Mouse (Mus musculus): ENCODE results near the gene Cbx7. TPM values are rescaled to one million over a fixed set of nuclear protein-coding genes. Genes with fewer than 3 reads are reported as not detected.

Gene Cbx7
- total and polyA plus RNA-seq, 3 experiments: 2.9 to 11.1 TPM; not detected in 1

DNA sequence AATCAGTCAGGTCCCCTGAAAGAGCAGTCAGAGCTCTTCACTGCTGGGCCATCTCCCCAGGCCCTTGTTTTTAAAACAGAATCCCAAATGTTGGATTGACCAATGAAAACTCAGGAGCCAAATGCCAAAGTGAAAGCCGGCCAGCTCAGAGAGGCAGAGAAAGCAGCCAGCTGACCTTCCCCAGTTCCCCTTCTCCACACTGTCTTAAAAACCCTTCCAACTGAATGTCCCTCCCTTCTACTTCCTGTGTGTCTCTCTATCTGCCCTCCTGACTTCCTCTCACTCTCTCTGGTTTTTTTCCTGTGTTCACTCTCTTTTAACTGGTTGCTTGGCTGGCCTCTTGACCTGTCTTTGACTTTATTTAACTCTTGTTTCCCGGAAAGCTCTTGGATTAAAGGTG is 96.9 kb downstream of the Cbx7 start (continued):
- TF ChIP-seq ZKSCAN1 (IDR thresholded peaks at IDR 0.05; ENCODE audit: low read depth, low read length): no peak
- TF ChIP-seq RAD21 (IDR thresholded peaks at IDR 0.05; ENCODE audit: low read depth, low read length): no peak
- peak; percentile 44; the same call in 1 of the 2 replicates for TF ChIP-seq GATA1 (IDR thresholded peaks at IDR 0.05; ENCODE audit: low read depth, low read length)
- TF ChIP-seq HCFC1 (IDR thresholded peaks at IDR 0.05; ENCODE audit: low read depth, low read length): peak; percentile 85
- TF ChIP-seq TCF12 (IDR thresholded peaks at IDR 0.05; ENCODE audit: low read depth, low read length): peak; percentile 72
- 0 out of 2 replicates have a peak, but pooled peaks have one; percentile 47 for TF ChIP-seq MYC (IDR thresholded peaks at IDR 0.05; ENCODE audit: low read depth, low read length)
- TF ChIP-seq MYB (IDR thresholded peaks at IDR 0.05; ENCODE audit: low read depth, low read length): no peak
- TF ChIP-seq USF1 (IDR thresholded peaks at IDR 0.05; ENCODE audit: low read depth, low read length): peak; percentile 39; the same call in 1 of the 2 replicates
- TF ChIP-seq SIN3A (IDR thresholded peaks at IDR 0.05; ENCODE audit: low read length): peak; percentile 73
- TF ChIP-seq POLR2AphosphoS2 (IDR thresholded peaks at IDR 0.05; ENCODE audit: low read length): peak; percentile 90; the same call in 1 of the 2 replicates
- 0 out of 2 replicates have a peak, but pooled peaks have one; percentile 32 for TF ChIP-seq ZNF384 (IDR thresholded peaks at IDR 0.05; ENCODE audit: low read depth, low read length)

DNA sequence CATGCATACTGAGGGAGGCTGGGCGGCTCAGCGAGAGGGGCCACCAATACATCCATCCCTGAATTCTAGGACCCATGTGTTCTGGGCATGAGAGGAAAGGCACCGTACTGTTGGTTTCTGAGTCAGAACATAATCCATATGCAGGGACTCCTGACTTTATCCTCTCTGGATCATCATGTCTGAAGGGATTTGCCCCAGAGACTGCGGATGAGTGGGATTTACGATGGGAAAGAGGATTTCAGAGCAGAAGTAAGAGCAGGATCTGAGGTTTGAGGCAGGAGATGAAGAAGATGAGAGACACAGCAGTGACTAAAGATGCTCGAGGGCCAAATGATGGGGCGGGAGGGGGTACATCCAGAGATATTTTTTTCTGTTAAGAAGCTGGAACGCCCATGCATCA is 97.4 kb downstream of the Cbx7 start:
- H3K27me3 ChIP-seq (ENCODE audit: control insufficient read depth in 1 of 2, insufficient read depth in 2 of 2, low read length in 2 of 2): no peaks in the 10 kb centered on the region
- no peaks in the 10 kb centered on the region; the same call in 1 of the 2 replicates for H3K79me2 ChIP-seq (ENCODE audit: control insufficient read depth, insufficient read depth, low read length, poor library complexity)
- no peaks in the 10 kb centered on the region for H3K9me3 ChIP-seq (replicated peaks; ENCODE audit: insufficient read depth, low read length)
- peaks cover 5 to 21% of the 10 kb centered on the region in 2 experiments for H3K4me1 ChIP-seq (ENCODE audit: control insufficient read depth in 1 of 2, insufficient read depth in 2 of 2, low read length in 2 of 2)
- peak overlapping the region; percentile 68 for H3K9ac ChIP-seq (ENCODE audit: control insufficient read depth, low read depth, low read length, poor library complexity, severe bottlenecking)
- H3K36me3 ChIP-seq (ENCODE audit: control insufficient read depth in 1 of 2, insufficient read depth in 2 of 2, low read length in 2 of 2): peaks cover 0 to 15% of the 10 kb centered on the region in 2 experiments; a peak in 2 of 4 replicates
- no peak for DNase-seq (ENCODE audit: low read depth, low spot score)
- TF ChIP-seq EP300 (IDR thresholded peaks at IDR 0.05; ENCODE audit: low read depth in 1 of 2, low read length in 2 of 2): no peak
- no peak for TF ChIP-seq NELFE (IDR thresholded peaks at IDR 0.05; ENCODE audit: low read depth, low read length)
- TF ChIP-seq RCOR1 (IDR thresholded peaks at IDR 0.05; ENCODE audit: low read depth, low read length): no peak
- no peak for TF ChIP-seq MXI1 (IDR thresholded peaks at IDR 0.05; ENCODE audit: low read depth, low read length)
- TF ChIP-seq MEF2A (IDR thresholded peaks at IDR 0.05; ENCODE audit: extremely low read depth, insufficient replicate concordance, low read depth, low read length, poor library complexity, severe bottlenecking): no peak
- no peak for TF ChIP-seq MAFK (IDR thresholded peaks at IDR 0.05; ENCODE audit: borderline replicate concordance, low read depth, low read length)
- TF ChIP-seq TAL1 (IDR thresholded peaks at IDR 0.05; ENCODE audit: low read length): no peak
- no peak for TF ChIP-seq GABPA (IDR thresholded peaks at IDR 0.05; ENCODE audit: low read depth, low read length)
- TF ChIP-seq POLR2A (IDR thresholded peaks at IDR 0.05; ENCODE audit: control insufficient read depth in 1 of 2, insufficient read depth in 1 of 2, low read depth in 1 of 2, low read length in 2 of 2, poor library complexity in 1 of 2): no peak
- no peak for TF ChIP-seq CHD2 (IDR thresholded peaks at IDR 0.05; ENCODE audit: low read length)
- no peak for TF ChIP-seq POLR2AphosphoS5 (IDR thresholded peaks at IDR 0.05; ENCODE audit: borderline replicate concordance, low read depth, low read length)
- no peak for TF ChIP-seq MAZ (IDR thresholded peaks at IDR 0.05; ENCODE audit: low read depth, low read length)
- TF ChIP-seq ZMIZ1 (IDR thresholded peaks at IDR 0.05; ENCODE audit: low read depth, low read length): no peak
- TF ChIP-seq RAD21 (IDR thresholded peaks at IDR 0.05; ENCODE audit: low read depth, low read length): no peak
- H3K4me3 ChIP-seq (ENCODE audit: control insufficient read depth in 1 of 2, insufficient read depth in 1 of 2, low read depth in 2 of 2, low read length in 2 of 2): peak overlapping the region; percentile 45 to 75
- H3K27ac ChIP-seq (ENCODE audit: control insufficient read depth, low read depth, low read length): peak overlapping the region; percentile 82

Measured in MEL (cell line).